Mouse (Mus musculus): Measurements from ENCODE around the gene Rc3h2.

Gene Rc3h2

GRCm38 (mm10) chr2:37338497-37339187 is 84.1 kb downstream of the Rc3h2 start:
- peak; percentile 36 to 75 for DNase-seq

- DNase-seq: no peak
Observed at GRCm38 (mm10) chr2:37333321-37333720, 89.4 kb downstream of the Rc3h2 start.

- no peak for DNase-seq
Observed at GRCm38 (mm10) chr2:37326215-37326614, 96.5 kb downstream of the Rc3h2 start, which contains the start of gene Olfr368. Olfr368 (plus strand) TSS chr2:37326515.

Data from cerebellum, postnatal 25 days (tissue).